Mouse (Mus musculus): ENCODE measurements around the gene Dchs1. TPM values are rescaled to one million over a fixed set of nuclear protein-coding genes. Genes with fewer than 3 reads are reported as not detected.

The Dchs1 gene
- polyA plus RNA-seq, 1 experiment from 2014 or later: 7.6 TPM

DNA sequence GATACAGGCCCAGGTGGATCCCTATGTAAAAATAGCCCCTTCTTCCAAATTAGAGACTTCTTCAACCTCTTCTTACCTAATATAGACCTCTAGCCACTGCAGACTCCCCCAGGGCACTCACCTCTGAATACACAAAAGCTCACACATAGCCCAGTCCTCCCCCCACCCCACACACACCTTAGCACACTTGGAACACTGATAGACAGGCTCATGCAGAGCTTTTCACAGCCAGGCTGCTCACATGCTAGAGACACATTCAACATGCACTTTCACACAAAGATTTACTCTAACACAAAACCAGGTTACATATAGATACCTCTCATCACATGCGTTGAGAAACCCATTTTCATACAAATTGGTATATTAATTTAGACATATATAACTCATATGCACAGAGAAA is 10.1 kb downstream of the Dchs1 start:
- no peak for ATAC-seq (replicated peaks; ENCODE audit: insufficient number of reproducible peaks, low FRiP score, low TSS enrichment)
- H3K9me3 ChIP-seq (replicated peaks; ENCODE audit: control insufficient read depth, low read length): no peaks in the 10 kb centered on the region
- H3K27me3 ChIP-seq (ENCODE audit: control insufficient read depth, insufficient read depth, low read length): no peaks in the 10 kb centered on the region
- H3K4me3 ChIP-seq (ENCODE audit: low read depth, low read length): no peak overlapping the region
- peak overlapping the region; percentile 45; the same call in 1 of the 2 replicates for H3K4me2 ChIP-seq
- peaks cover 9% of the 10 kb centered on the region for H3K36me3 ChIP-seq (ENCODE audit: control insufficient read depth, insufficient read depth, low read length)
- H3K4me1 ChIP-seq (ENCODE audit: control insufficient read depth, insufficient read depth, low read length): peaks cover 23% of the 10 kb centered on the region
- peak overlapping the region; percentile 84; the same call in 1 of the 2 replicates for H3K27ac ChIP-seq (ENCODE audit: low read depth, low read length)
- 76% methylated on average over 1 of the region's 1 CpGs for WGBS (ENCODE audit: insufficient replicate concordance)
- H3K9ac ChIP-seq (ENCODE audit: low read depth, low read length): no peak overlapping the region

DNA sequence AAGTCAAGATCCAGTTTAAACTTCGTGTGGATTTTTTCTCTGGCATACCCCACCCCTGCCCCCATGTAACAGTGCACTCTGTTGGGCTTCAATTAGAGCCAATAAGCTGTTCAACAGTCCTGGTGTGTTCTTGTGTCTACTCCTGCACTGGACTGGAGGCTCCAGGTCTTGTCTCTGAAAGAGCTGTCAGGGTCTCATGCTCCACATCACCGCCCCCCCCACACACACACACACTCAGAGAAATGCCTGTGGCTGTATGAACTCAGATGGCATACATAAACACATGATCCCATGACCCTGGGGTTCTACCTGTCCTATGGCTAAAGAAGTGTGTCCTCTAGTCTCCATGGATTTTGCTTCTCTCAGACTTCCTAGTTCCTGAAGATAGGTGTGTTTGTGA is 11.4 kb downstream of the Dchs1 start:
- 79% methylated on average over 2 of the region's 2 CpGs for WGBS (ENCODE audit: insufficient replicate concordance)
- H3K27ac ChIP-seq (ENCODE audit: low read depth, low read length): no peak overlapping the region
- no peak overlapping the region for H3K4me2 ChIP-seq
- H3K27me3 ChIP-seq (ENCODE audit: control insufficient read depth, insufficient read depth, low read length): no peaks in the 10 kb centered on the region
- H3K4me3 ChIP-seq (ENCODE audit: low read depth, low read length): no peak overlapping the region
- no peak for ATAC-seq (replicated peaks; ENCODE audit: insufficient number of reproducible peaks, low FRiP score, low TSS enrichment)
- H3K9me3 ChIP-seq (replicated peaks; ENCODE audit: control insufficient read depth, low read length): no peaks in the 10 kb centered on the region
- no peak overlapping the region for H3K9ac ChIP-seq (ENCODE audit: low read depth, low read length)
- peaks cover 23% of the 10 kb centered on the region for H3K4me1 ChIP-seq (ENCODE audit: control insufficient read depth, insufficient read depth, low read length)
- peaks cover 9% of the 10 kb centered on the region for H3K36me3 ChIP-seq (ENCODE audit: control insufficient read depth, insufficient read depth, low read length)

DNA sequence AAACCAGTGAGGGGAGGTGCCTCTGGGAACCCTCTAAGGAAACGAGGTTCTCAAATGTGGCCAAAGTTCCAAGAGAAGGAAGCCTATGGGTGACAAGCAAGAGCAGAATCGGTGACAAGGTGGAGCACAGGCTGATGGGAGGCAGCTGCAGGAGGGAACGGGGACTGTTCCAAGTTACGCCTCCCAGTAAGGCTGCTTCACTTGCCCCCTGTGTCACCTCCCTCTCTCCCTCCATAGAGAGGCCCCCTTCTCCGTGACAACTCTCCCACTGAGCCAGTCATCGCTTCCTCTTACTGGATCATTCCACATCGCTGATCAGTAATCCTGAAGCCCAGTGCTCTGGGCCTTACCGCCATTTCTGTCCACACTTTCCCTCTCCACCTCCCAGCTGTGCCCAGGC is 12.8 kb downstream of the Dchs1 start:
- Histone ChIP-seq H3K27me3 (ENCODE audit: control insufficient read depth, insufficient read depth, low read length) (no peaks in the 10 kb centered on the region), H3K4me3 (ENCODE audit: low read depth, low read length) (no peak overlapping the region), H3K9ac (ENCODE audit: low read depth, low read length) (no peak overlapping the region), H3K9me3 (replicated peaks; ENCODE audit: control insufficient read depth, low read length) (no peaks in the 10 kb centered on the region), H3K27ac (ENCODE audit: low read depth, low read length) (no peak overlapping the region), H3K4me1 (ENCODE audit: control insufficient read depth, insufficient read depth, low read length) (peaks cover 23% of the 10 kb centered on the region), H3K36me3 (ENCODE audit: control insufficient read depth, insufficient read depth, low read length) (peaks cover 9% of the 10 kb centered on the region), H3K4me2 (no peak overlapping the region)
- 60% methylated on average over 8 of the region's 8 CpGs for WGBS (ENCODE audit: insufficient replicate concordance)
- no peak for ATAC-seq (replicated peaks; ENCODE audit: insufficient number of reproducible peaks, low FRiP score, low TSS enrichment)

DNA sequence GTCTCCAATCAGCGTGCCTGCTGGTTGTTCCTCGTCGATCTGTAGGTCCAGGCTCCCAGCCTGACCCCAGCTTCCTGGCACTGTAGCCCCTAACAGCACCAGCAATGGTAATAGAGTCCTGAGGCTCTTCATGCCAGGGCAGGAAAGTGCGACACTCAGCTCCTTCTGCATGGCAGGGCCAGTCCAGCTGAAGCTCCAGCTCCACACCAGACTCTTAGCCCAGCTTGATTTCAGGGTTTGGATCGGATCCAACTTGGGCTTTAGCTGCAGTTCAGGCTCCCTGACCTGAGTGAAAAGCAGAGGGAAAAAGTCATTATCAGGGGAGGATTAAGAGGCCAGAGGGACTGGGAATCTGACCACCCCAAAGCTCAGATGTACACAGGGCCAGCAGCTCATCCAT is 14.4 kb downstream of the Dchs1 start:
- peaks cover 8% of the 10 kb centered on the region for H3K4me1 ChIP-seq (ENCODE audit: control insufficient read depth, insufficient read depth, low read length)
- H3K9ac ChIP-seq (ENCODE audit: low read depth, low read length): no peak overlapping the region
- no peak overlapping the region for H3K4me2 ChIP-seq
- no peaks in the 10 kb centered on the region for H3K27me3 ChIP-seq (ENCODE audit: control insufficient read depth, insufficient read depth, low read length)
- WGBS (ENCODE audit: insufficient replicate concordance): 73% methylated on average over 5 of the region's 5 CpGs
- ATAC-seq (replicated peaks; ENCODE audit: insufficient number of reproducible peaks, low FRiP score, low TSS enrichment): no peak
- no peaks in the 10 kb centered on the region for H3K9me3 ChIP-seq (replicated peaks; ENCODE audit: control insufficient read depth, low read length)
- H3K27ac ChIP-seq (ENCODE audit: low read depth, low read length): no peak overlapping the region
- H3K4me3 ChIP-seq (ENCODE audit: low read depth, low read length): no peak overlapping the region
- peaks cover 9% of the 10 kb centered on the region for H3K36me3 ChIP-seq (ENCODE audit: control insufficient read depth, insufficient read depth, low read length)

DNA sequence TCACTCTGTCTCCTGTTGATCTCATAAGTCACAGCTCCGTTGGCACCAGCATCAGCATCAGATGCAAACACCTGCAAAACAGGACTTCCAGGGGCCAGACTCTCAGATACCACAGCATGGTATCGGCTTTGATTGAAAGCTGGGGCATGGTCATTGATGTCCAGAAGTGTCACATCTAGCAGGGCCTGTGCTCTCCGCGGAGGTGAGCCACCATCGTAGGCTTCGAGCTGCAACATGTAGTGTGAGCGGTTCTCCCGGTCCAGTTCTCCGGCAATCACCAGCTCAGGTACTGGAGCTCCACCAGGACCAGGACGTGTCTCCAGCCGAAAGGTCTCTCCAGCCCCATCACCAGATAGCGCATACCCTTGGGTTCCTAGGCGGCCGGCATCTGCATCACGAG is 15.1 kb downstream of the Dchs1 start:
- WGBS (ENCODE audit: insufficient replicate concordance): 91% methylated on average over 15 of the region's 15 CpGs
- H3K36me3 ChIP-seq (ENCODE audit: control insufficient read depth, insufficient read depth, low read length): peaks cover 9% of the 10 kb centered on the region

DNA sequence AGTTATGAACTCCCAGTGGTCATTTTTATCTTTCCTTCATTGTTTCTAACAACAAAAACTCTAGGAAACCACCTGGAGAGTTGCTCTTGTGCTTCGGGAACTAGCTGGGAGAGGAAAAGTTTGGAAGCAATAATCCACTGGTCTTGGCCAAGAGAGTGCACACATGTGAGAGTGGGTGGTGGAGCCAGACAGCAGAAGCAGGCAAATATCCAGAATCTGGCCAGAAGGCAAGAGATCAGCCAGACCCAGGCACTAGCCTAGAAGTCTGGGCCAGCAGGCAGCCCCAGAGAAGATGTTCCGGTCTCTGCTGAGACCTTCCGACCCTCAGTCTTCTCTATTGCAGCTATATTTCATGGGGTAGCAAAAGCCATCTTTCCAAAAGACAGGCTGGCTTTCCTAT is 17.5 kb downstream of the Dchs1 start:
- no peak overlapping the region for H3K27ac ChIP-seq (ENCODE audit: low read depth, low read length)
- H3K9me3 ChIP-seq (replicated peaks; ENCODE audit: control insufficient read depth, low read length): no peaks in the 10 kb centered on the region
- peaks cover 6% of the 10 kb centered on the region for H3K4me1 ChIP-seq (ENCODE audit: control insufficient read depth, insufficient read depth, low read length)
- WGBS (ENCODE audit: insufficient replicate concordance): 85% methylated on average over 3 of the region's 3 CpGs
- ATAC-seq (replicated peaks; ENCODE audit: insufficient number of reproducible peaks, low FRiP score, low TSS enrichment): no peak
- H3K4me2 ChIP-seq: no peak overlapping the region
- H3K36me3 ChIP-seq (ENCODE audit: control insufficient read depth, insufficient read depth, low read length): peaks cover 17% of the 10 kb centered on the region
- H3K27me3 ChIP-seq (ENCODE audit: control insufficient read depth, insufficient read depth, low read length): no peaks in the 10 kb centered on the region
- no peak overlapping the region for H3K9ac ChIP-seq (ENCODE audit: low read depth, low read length)
- H3K4me3 ChIP-seq (ENCODE audit: low read depth, low read length): no peak overlapping the region

More for the DNA sequence above, 15.1 kb downstream of the Dchs1 start:
- H3K4me3 ChIP-seq (ENCODE audit: low read depth, low read length): no peak overlapping the region
- no peaks in the 10 kb centered on the region for H3K27me3 ChIP-seq (ENCODE audit: control insufficient read depth, insufficient read depth, low read length)
- H3K4me1 ChIP-seq (ENCODE audit: control insufficient read depth, insufficient read depth, low read length): peaks cover 8% of the 10 kb centered on the region
- no peak for ATAC-seq (replicated peaks; ENCODE audit: insufficient number of reproducible peaks, low FRiP score, low TSS enrichment)
- H3K27ac ChIP-seq (ENCODE audit: low read depth, low read length): no peak overlapping the region
- H3K9me3 ChIP-seq (replicated peaks; ENCODE audit: control insufficient read depth, low read length): no peaks in the 10 kb centered on the region
- H3K4me2 ChIP-seq: no peak overlapping the region
- no peak overlapping the region for H3K9ac ChIP-seq (ENCODE audit: low read depth, low read length)

DNA sequence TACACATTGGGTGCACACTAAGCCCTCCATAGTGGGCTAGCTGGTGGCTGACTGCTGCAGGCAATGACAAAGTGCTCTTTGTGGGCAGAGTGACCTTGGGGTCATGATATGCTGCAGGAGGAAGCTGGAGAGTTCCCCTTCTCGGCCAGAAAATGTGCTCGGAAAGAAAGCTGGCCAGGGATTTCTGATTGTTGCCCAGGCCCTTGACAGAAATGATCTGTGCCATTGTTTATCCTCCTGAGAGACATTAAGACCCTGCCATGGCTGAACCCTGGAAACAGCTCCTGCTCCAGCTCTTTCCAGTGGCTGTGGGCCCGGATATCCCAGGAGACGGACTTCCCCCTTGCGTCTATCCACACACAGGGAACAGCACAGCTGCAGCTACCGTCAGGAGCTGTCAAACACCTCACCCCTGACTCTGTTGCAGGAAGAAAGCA is 19.7 kb downstream of the Dchs1 start:
- Histone ChIP-seq H3K27ac (ENCODE audit: low read depth, low read length) (peak overlapping the region; percentile 59), H3K36me3 (ENCODE audit: control insufficient read depth, insufficient read depth, low read length) (peaks cover 25% of the 10 kb centered on the region), H3K9me3 (replicated peaks; ENCODE audit: control insufficient read depth, low read length) (no peaks in the 10 kb centered on the region), H3K4me2 (no peak overlapping the region), H3K4me1 (ENCODE audit: control insufficient read depth, insufficient read depth, low read length) (peaks cover 7% of the 10 kb centered on the region), H3K27me3 (ENCODE audit: control insufficient read depth, insufficient read depth, low read length) (peaks cover 16% of the 10 kb centered on the region), H3K4me3 (ENCODE audit: low read depth, low read length) (no peak overlapping the region), H3K9ac (ENCODE audit: low read depth, low read length) (0 out of 2 replicates have a peak overlapping the region, but pooled peaks have one; percentile 28)
- WGBS (ENCODE audit: insufficient replicate concordance): 19% methylated on average over 6 of the region's 6 CpGs
- no peak for ATAC-seq (replicated peaks; ENCODE audit: insufficient number of reproducible peaks, low FRiP score, low TSS enrichment)

DNA sequence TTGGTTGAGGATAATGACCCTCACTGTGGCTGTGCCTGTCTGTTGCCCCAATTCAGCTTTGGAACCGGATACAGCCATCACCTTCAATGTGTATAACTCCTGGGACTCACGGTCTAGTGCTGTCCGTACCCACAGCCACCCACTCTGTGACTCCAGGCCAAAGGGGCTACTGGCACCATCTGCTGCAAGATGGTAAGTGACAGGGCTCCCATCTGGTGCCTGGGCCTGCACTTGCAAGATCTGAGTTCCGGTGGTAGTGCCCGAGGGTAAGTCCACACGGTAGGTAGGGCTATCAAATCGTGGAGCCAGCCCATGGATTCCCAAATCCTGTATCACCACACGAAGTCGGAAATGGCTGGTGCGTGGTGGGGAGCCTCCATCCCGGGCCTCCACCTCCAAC is 23.1 kb downstream of the Dchs1 start:
- ATAC-seq (replicated peaks; ENCODE audit: insufficient number of reproducible peaks, low FRiP score, low TSS enrichment): no peak
- peaks cover 12% of the 10 kb centered on the region for H3K4me1 ChIP-seq (ENCODE audit: control insufficient read depth, insufficient read depth, low read length)
- no peak overlapping the region for H3K4me2 ChIP-seq
- H3K9ac ChIP-seq (ENCODE audit: low read depth, low read length): no peak overlapping the region
- no peaks in the 10 kb centered on the region for H3K9me3 ChIP-seq (replicated peaks; ENCODE audit: control insufficient read depth, low read length)
- no peak overlapping the region for H3K27ac ChIP-seq (ENCODE audit: low read depth, low read length)
- peaks cover 26% of the 10 kb centered on the region for H3K36me3 ChIP-seq (ENCODE audit: control insufficient read depth, insufficient read depth, low read length)
- no peak overlapping the region for H3K4me3 ChIP-seq (ENCODE audit: low read depth, low read length)
- peaks cover 30% of the 10 kb centered on the region for H3K27me3 ChIP-seq (ENCODE audit: control insufficient read depth, insufficient read depth, low read length)
- WGBS (ENCODE audit: insufficient replicate concordance): 84% methylated on average over 11 of the region's 11 CpGs

DNA sequence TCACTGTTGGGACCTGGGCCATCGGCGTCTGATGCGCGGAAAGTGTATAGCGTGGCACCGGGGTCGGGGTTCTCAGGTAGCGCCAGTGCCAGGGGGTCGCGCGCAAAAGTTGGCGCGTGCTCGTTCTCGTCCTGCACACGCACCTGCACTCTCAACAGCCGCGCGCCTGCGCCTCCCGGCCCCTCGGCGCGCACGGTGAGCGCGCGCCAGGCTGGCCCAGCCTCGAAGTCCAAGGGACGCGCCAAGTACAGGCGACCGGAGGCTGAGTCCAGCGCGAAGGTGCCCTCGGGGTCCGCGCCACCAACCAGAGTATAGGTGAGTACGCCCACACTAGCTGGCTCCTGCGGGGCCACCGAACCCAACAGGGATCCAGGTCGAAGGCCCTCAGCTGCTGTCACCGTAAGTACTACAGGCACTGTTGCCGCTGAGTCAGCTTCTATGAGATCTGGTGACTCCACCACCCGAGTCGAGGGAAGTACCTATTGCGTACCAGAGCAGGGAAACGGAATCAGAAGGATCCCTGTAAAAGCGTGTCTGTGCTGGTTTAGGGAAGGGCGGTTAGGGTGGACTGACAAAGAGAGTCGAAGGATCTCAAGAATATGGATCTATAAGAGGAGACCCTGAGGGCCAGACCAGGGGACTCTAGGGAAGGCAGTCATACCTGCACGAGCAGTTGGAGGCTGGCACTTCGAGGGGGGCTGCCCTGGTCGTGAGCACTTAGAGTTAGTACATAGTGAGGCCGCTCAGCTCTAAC is 24.8 kb downstream of the Dchs1 start:
- WGBS (ENCODE audit: insufficient replicate concordance): 23% methylated on average over 55 of the region's 55 CpGs
- Histone ChIP-seq H3K36me3 (ENCODE audit: control insufficient read depth, insufficient read depth, low read length) (peaks cover 26% of the 10 kb centered on the region), H3K4me3 (ENCODE audit: low read depth, low read length) (peak overlapping the region; percentile 38), H3K27ac (ENCODE audit: low read depth, low read length) (no peak overlapping the region), H3K9me3 (replicated peaks; ENCODE audit: control insufficient read depth, low read length) (no peaks in the 10 kb centered on the region), H3K4me1 (ENCODE audit: control insufficient read depth, insufficient read depth, low read length) (peaks cover 9% of the 10 kb centered on the region), H3K4me2 (peak overlapping the region; percentile 81), H3K9ac (ENCODE audit: low read depth, low read length) (peak overlapping the region; percentile 34; the same call in 1 of the 2 replicates), H3K27me3 (ENCODE audit: control insufficient read depth, insufficient read depth, low read length) (peaks cover 30% of the 10 kb centered on the region)
- ATAC-seq (replicated peaks; ENCODE audit: insufficient number of reproducible peaks, low FRiP score, low TSS enrichment): 0 out of 2 replicates have a peak, but pooled peaks have one; percentile 8
